Mouse (Mus musculus) stomach, postnatal 0 days (tissue): ENCODE measurements at regions not wholly inside any gene's neighbourhood (a gene's known extent, or its start where the extent isn't known, plus 50 kb on each side); places are given as distances from the start of the nearest gene placed in this dataset.

ENCODE experiments used
- ATAC-seq: fragments of 200-750 bp; cut with Nextera tagmentation; 2 replicates; pipeline ENCODE4 v1.8.0; 2017; ENCODE audit not compliant: low FRiP score, low TSS enrichment
- DNase-seq: peaks from one replicate; pipeline ENCODE4 v3.0.0-alpha.2; 2016; ENCODE audit warnings: low spot score
- H3K27ac ChIP-seq: fragments of 300-500 bp; sonication (generic); replicated peaks from 2 replicates; pipeline ENCODE4 v1.5.1; 2014; ENCODE audit warnings: mild to moderate bottlenecking, control low read depth
- H3K27me3 ChIP-seq: fragments of 300-500 bp; sonication (generic); 2 replicates; pipeline ENCODE4 v1.6.1; 2014; ENCODE audit warnings: low read length; ENCODE audit not compliant: control insufficient read depth, insufficient read depth
- H3K36me3 ChIP-seq: fragments of 300-500 bp; sonication (generic); 2 replicates; pipeline ENCODE4 v1.6.1; 2014; ENCODE audit warnings: low read length, mixed read lengths; ENCODE audit not compliant: control insufficient read depth, insufficient read depth
- H3K4me1 ChIP-seq: fragments of 300-500 bp; sonication (generic); replicated peaks from 2 replicates; pipeline ENCODE4 v1.6.1; 2014; ENCODE audit warnings: antibody characterized with exemption; ENCODE audit not compliant: control insufficient read depth, insufficient read depth
- H3K4me2 ChIP-seq: fragments of 300-500 bp; sonication (generic); replicated peaks from 2 replicates; pipeline ENCODE4 v1.6.1; 2014; ENCODE audit warnings: low read depth, mild to moderate bottlenecking, control low read depth, moderate library complexity
- H3K4me3 ChIP-seq: fragments of 300-500 bp; sonication (generic); 2 replicates; pipeline ENCODE4 v1.5.1; 2014; ENCODE audit warnings: low read depth, low read length, control low read depth
- H3K9ac ChIP-seq: fragments of 300-500 bp; sonication (generic); 2 replicates; pipeline ENCODE4 v1.6.1; 2014; ENCODE audit warnings: mild to moderate bottlenecking, low read length, control low read depth, mixed read lengths
- H3K9me3 ChIP-seq: fragments of 300-500 bp; sonication (generic); 2 replicates; pipeline ENCODE4 v1.6.1; 2016; ENCODE audit warnings: low read length; ENCODE audit not compliant: control insufficient read depth
- CTCF ChIP-seq: IDR thresholded peaks from 2 replicates; pipeline ENCODE4 v1.5.1; 2016; ENCODE audit warnings: antibody characterized with exemption, low read depth, mild to moderate bottlenecking, moderate library complexity
- EP300 ChIP-seq: optimal IDR thresholded peaks from 2 replicates; pipeline ENCODE3; 2016; ENCODE audit warnings: antibody characterized with exemption
- WGBS: fragments of 180-500 bp; shearing (Covaris S2); extraction: QIAGEN DNeasy Blood & Tissue Kit; methylation state at CpG from one replicate; pipeline ENCODE4 v1.1.7; 2014; 5-methylcytosine and 5-hydroxymethylcytosine counted together

GRCm38 (mm10) chr11:57952619-57953018 is 56.2 kb upstream of the Larp1 start:
- WGBS: 78% methylated on average over 3 of the region's 3 CpGs
- no peaks in the 10 kb centered on the region for H3K27me3 ChIP-seq
- H3K4me1 ChIP-seq: no peaks in the 10 kb centered on the region
- no peaks in the 10 kb centered on the region for H3K36me3 ChIP-seq
- ATAC-seq (0 out of 2 replicates have a peak, but pooled peaks have one; percentile 18), DNase-seq (no peak)
- TF ChIP-seq CTCF (no peak), EP300 (no peak)
- H3K9ac ChIP-seq: no peak overlapping the region
- H3K9me3 ChIP-seq: no peaks in the 10 kb centered on the region
- H3K4me2 ChIP-seq: no peak overlapping the region
- no peak overlapping the region for H3K27ac ChIP-seq
- H3K4me3 ChIP-seq: no peak overlapping the region

DNA sequence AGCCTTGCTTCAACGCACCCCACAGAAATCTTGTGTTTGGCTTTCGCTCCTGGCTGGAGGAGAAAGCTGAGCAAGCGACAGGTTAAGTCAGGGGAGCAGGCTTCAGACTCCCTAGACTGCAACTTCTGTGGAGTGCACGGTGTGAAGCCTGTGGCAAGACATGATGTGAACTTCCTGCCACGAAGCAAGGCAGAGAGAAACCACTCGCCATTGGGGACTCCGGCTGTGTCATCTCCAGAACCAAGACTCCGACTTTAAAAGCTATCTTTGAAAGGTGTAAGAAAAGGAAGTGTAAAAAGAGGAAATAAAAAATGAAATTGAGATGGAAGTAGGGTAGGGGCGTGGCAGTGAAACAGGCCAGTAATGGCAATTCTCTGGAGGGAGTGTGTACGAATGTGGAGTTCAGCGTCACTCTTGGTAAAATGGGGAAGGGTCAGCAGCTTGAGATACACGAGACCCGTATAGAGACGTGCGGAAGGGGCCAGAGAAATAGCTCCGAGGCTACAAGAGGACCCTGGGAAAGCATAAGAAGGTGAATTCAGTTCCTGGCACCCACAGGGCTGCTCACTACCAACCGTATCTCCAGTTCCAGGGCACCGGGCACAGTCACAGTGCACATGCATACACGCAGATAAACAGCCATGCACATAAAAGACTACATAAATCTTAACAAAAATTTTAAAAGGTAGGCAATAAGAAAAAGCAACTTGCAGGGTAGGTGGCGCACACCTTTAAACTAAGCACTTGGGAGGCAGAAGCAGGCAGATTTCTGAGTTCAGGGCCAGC is 57.1 kb upstream of the Larp1 start:
- Histone ChIP-seq H3K4me2 (no peak overlapping the region), H3K4me3 (no peak overlapping the region), H3K4me1 (no peaks in the 10 kb centered on the region), H3K27ac (no peak overlapping the region), H3K9me3 (no peaks in the 10 kb centered on the region), H3K36me3 (no peaks in the 10 kb centered on the region), H3K9ac (no peak overlapping the region), H3K27me3 (no peaks in the 10 kb centered on the region)
- TF ChIP-seq EP300: no peak
- no peak for TF ChIP-seq CTCF
- WGBS: 81% methylated on average over 20 of the region's 20 CpGs
- DNase-seq (no peak), ATAC-seq (no peak)

- no peak for DNase-seq
Measured at GRCm38 (mm10) chr11:57950989-57951388, 57.9 kb upstream of the Larp1 start.

GRCm38 (mm10) chr11:57949067-57949466 is 59.8 kb upstream of the Larp1 start:
- TF ChIP-seq EP300: no peak
- TF ChIP-seq CTCF: no peak
- WGBS: 62% methylated on average over 9 of the region's 9 CpGs
- Histone ChIP-seq H3K9me3 (no peaks in the 10 kb centered on the region), H3K27ac (no peak overlapping the region), H3K4me1 (no peaks in the 10 kb centered on the region), H3K36me3 (no peaks in the 10 kb centered on the region), H3K27me3 (no peaks in the 10 kb centered on the region), H3K9ac (no peak overlapping the region), H3K4me3 (no peak overlapping the region), H3K4me2 (no peak overlapping the region)
- no peak for ATAC-seq
- DNase-seq: no peak

More at GRCm38 (mm10) chr11:57950989-57951388, 57.9 kb upstream of the Larp1 start:
- Histone ChIP-seq H3K9ac (no peak overlapping the region), H3K36me3 (no peaks in the 10 kb centered on the region), H3K4me3 (no peak overlapping the region), H3K4me2 (no peak overlapping the region), H3K4me1 (no peaks in the 10 kb centered on the region), H3K27me3 (no peaks in the 10 kb centered on the region), H3K27ac (no peak overlapping the region), H3K9me3 (no peaks in the 10 kb centered on the region)
- TF ChIP-seq EP300 (no peak), CTCF (peak; percentile 89)
- ATAC-seq: no peak
- WGBS: 4% methylated on average over 4 of the region's 4 CpGs

- TF ChIP-seq CTCF (no peak), EP300 (no peak)
- Histone ChIP-seq H3K4me3 (no peak overlapping the region), H3K4me2 (no peak overlapping the region), H3K9ac (no peak overlapping the region), H3K9me3 (no peaks in the 10 kb centered on the region), H3K36me3 (no peaks in the 10 kb centered on the region), H3K4me1 (no peaks in the 10 kb centered on the region), H3K27ac (no peak overlapping the region), H3K27me3 (no peaks in the 10 kb centered on the region)
- ATAC-seq (no peak), DNase-seq (no peak)
- 73% methylated on average over 3 of the region's 4 CpGs for WGBS
Measured at GRCm38 (mm10) chr11:57947347-57947746, 61.5 kb upstream of the Larp1 start.

GRCm38 (mm10) chr11:57934391-57934850 is 74.4 kb upstream of the Larp1 start:
- peak; percentile 55; the same call in 1 of the 2 replicates for ATAC-seq
- WGBS: 8% methylated on average over 13 of the region's 13 CpGs
- peak overlapping the region; percentile 56 for H3K9ac ChIP-seq

More at GRCm38 (mm10) chr11:57934391-57934850, 74.4 kb upstream of the Larp1 start:
- H3K36me3 ChIP-seq: no peaks in the 10 kb centered on the region
- no peak overlapping the region for H3K27ac ChIP-seq
- peak; percentile 91 for DNase-seq
- H3K9me3 ChIP-seq: no peaks in the 10 kb centered on the region
- H3K4me2 ChIP-seq: peak overlapping the region; percentile 50
- no peaks in the 10 kb centered on the region for H3K27me3 ChIP-seq
- H3K4me1 ChIP-seq: 0 out of 2 replicates have a peak, but pooled peaks cover 2% of the 10 kb centered on the region
- peak overlapping the region; percentile 21 for H3K4me3 ChIP-seq
- TF ChIP-seq EP300: no peak
- peak; percentile 98 for TF ChIP-seq CTCF
